Mouse (Mus musculus) bone marrow, adult 2 months (tissue): ENCODE results near the gene Slpi.

Source experiments
- CTCF ChIP-seq: fragments of 200-500 bp; IDR thresholded peaks from 2 replicates; pipeline ENCODE4 v1.5.1; 2011; ENCODE audit warnings: low read length, control low read depth; ENCODE audit not compliant: control insufficient read depth, insufficient read depth
- POLR2A ChIP-seq: fragments of 200-500 bp; IDR thresholded peaks from 2 replicates; pipeline ENCODE4 v1.6.1; 2011; ENCODE audit warnings: low read depth, mild to moderate bottlenecking, control low read depth, low read length, borderline replicate concordance; ENCODE audit not compliant: control insufficient read depth

GRCm38 (mm10) chr2:164371371-164371770 is 17.5 kb downstream of the Slpi start:
- TF ChIP-seq CTCF (no peak), POLR2A (no peak)
